Mouse (Mus musculus) heart, embryonic 16.5 days (tissue): ENCODE measurements at regions not wholly inside any gene's neighbourhood (a gene's known extent, or its start where the extent isn't known, plus 50 kb on each side); places are given as distances from the start of the nearest gene placed in this dataset.
A peak's percentile ranks its signal among the peaks of the same experiment; 100 is the strongest.

Experiments used
- ATAC-seq: fragments of 200-750 bp; cut with Nextera tagmentation; replicated peaks from 2 replicates; pipeline ENCODE4 v1.8.0; 2017; ENCODE audit warnings: moderate number of reproducible peaks; ENCODE audit not compliant: insufficient read depth, low FRiP score; ENCODE audit errors: extremely low read depth
- H3K27ac ChIP-seq: fragments of 300-500 bp; sonication (generic); 2 replicates; pipeline ENCODE4 v1.5.1; 2014; ENCODE audit warnings: mild to moderate bottlenecking, low read length, control low read depth, moderate library complexity
- H3K27me3 ChIP-seq: fragments of 300-500 bp; sonication (generic); 2 replicates; pipeline ENCODE4 v1.6.1; 2014; ENCODE audit warnings: low read length, mixed read lengths; ENCODE audit not compliant: control insufficient read depth, insufficient read depth
- H3K36me3 ChIP-seq: fragments of 300-500 bp; sonication (generic); 2 replicates; pipeline ENCODE4 v1.6.1; 2014; ENCODE audit not compliant: control insufficient read depth, insufficient read depth
- H3K4me1 ChIP-seq: fragments of 300-500 bp; sonication (generic); 2 replicates; pipeline ENCODE4 v1.6.1; 2014; ENCODE audit warnings: low read length, mixed read lengths; ENCODE audit not compliant: control insufficient read depth, insufficient read depth
- H3K4me2 ChIP-seq: fragments of 300-500 bp; sonication (generic); 2 replicates; pipeline ENCODE4 v1.6.1; 2014; ENCODE audit warnings: low read depth, mild to moderate bottlenecking, control low read depth, low read length
- H3K4me3 ChIP-seq: fragments of 300-500 bp; sonication (generic); 2 replicates; pipeline ENCODE4 v1.5.1; 2014; ENCODE audit warnings: mild to moderate bottlenecking, control low read depth, low read length
- H3K9ac ChIP-seq: fragments of 300-500 bp; sonication (generic); 2 replicates; pipeline ENCODE4 v1.6.1; 2014; ENCODE audit warnings: low read length, control low read depth
- H3K9me3 ChIP-seq: fragments of 300-500 bp; sonication (generic); replicated peaks from 2 replicates; pipeline ENCODE4 v1.6.1; 2016; ENCODE audit warnings: low read length; ENCODE audit not compliant: control insufficient read depth
- WGBS: fragments of 180-500 bp; shearing (Covaris S2); extraction: QIAGEN DNeasy Blood & Tissue Kit; methylation state at CpG from one replicate; pipeline ENCODE4 v1.1.7; 2014; 5-methylcytosine and 5-hydroxymethylcytosine counted together

DNA sequence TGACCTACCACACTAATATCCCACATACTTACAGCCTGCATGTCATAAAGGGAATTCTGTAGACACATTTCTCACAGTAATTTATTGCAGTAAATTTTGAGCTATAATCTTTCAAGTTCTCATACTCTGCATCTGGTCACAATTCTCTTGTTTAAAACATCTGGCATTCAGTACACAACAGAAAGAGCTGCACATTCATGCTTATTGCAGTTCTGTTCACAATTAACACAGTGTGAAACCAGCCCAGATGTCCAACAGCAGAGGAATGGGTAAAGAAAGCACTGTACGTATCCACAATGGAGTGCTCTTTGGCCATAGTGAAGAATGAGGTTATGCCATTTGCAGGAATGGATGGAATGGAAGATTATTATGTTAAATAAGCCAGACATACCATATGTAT, 72.5 kb upstream of the S1pr1 start:
- H3K4me3 ChIP-seq: no peak overlapping the region
- H3K27ac ChIP-seq: no peak overlapping the region
- H3K9ac ChIP-seq: no peak overlapping the region
- WGBS: 77% methylated on average over 1 of the region's 1 CpGs
- H3K4me1 ChIP-seq: no peaks in the 10 kb centered on the region
- ATAC-seq: no peak
- no peaks in the 10 kb centered on the region for H3K27me3 ChIP-seq
- no peak overlapping the region for H3K4me2 ChIP-seq
- H3K36me3 ChIP-seq: no peaks in the 10 kb centered on the region
- no peaks in the 10 kb centered on the region for H3K9me3 ChIP-seq

GRCm38 (mm10) chr3:115788525-115788924, 73.7 kb upstream of the S1pr1 start:
- Histone ChIP-seq H3K4me2 (no peak overlapping the region), H3K27ac (no peak overlapping the region), H3K4me1 (peaks cover 7% of the 10 kb centered on the region), H3K9me3 (no peaks in the 10 kb centered on the region), H3K36me3 (no peaks in the 10 kb centered on the region), H3K9ac (no peak overlapping the region), H3K27me3 (no peaks in the 10 kb centered on the region), H3K4me3 (no peak overlapping the region)
- no peak for ATAC-seq
- WGBS: 56% methylated on average over 3 of the region's 3 CpGs

GRCm38 (mm10) chr3:115789063-115789462, 74.2 kb upstream of the S1pr1 start:
- Histone ChIP-seq H3K27ac (no peak overlapping the region), H3K36me3 (no peaks in the 10 kb centered on the region), H3K4me1 (peaks cover 10% of the 10 kb centered on the region), H3K27me3 (no peaks in the 10 kb centered on the region), H3K4me2 (no peak overlapping the region), H3K4me3 (no peak overlapping the region), H3K9ac (no peak overlapping the region), H3K9me3 (no peaks in the 10 kb centered on the region)
- 60% methylated on average over 6 of the region's 6 CpGs for WGBS
- no peak for ATAC-seq

DNA sequence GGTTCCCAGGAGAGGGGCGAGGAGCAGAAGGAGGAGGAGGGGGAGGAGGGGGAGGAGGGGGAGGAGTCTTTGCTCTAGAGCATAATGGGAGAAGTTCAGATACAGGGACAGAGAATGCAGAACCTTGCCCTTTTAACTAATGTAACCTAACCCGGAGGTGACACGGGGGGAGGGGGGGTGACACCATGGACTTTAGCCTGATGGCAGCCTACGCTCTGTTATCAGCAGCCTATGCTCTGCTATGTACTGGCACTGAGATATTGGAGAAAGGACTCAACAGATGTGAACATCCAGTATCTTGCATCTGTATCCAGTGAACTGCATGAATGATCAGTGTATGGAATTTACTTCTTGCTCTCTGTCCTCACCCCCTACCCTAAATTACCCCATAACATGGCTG, 77.7 kb upstream of the S1pr1 start:
- Histone ChIP-seq H3K27ac (no peak overlapping the region), H3K4me3 (no peak overlapping the region), H3K4me2 (no peak overlapping the region), H3K9me3 (no peaks in the 10 kb centered on the region), H3K36me3 (no peaks in the 10 kb centered on the region), H3K27me3 (no peaks in the 10 kb centered on the region), H3K4me1 (peaks cover 10% of the 10 kb centered on the region), H3K9ac (no peak overlapping the region)
- no peak for ATAC-seq
- 22% methylated on average over 4 of the region's 4 CpGs for WGBS

- Histone ChIP-seq H3K36me3 (no peaks in the 10 kb centered on the region), H3K4me3 (peak overlapping the region; percentile 40), H3K27ac (peak overlapping the region; percentile 77), H3K27me3 (no peaks in the 10 kb centered on the region), H3K9me3 (no peaks in the 10 kb centered on the region), H3K4me1 (peaks cover 10% of the 10 kb centered on the region), H3K4me2 (peak overlapping the region; percentile 60), H3K9ac (peak overlapping the region; percentile 56)
- 8% methylated on average over 12 of the region's 12 CpGs for WGBS
- ATAC-seq: peak; percentile 90
Observed at GRCm38 (mm10) chr3:115793344-115794059, 78.6 kb upstream of the S1pr1 start.

GRCm38 (mm10) chr3:115799326-115799725, 84.5 kb upstream of the S1pr1 start:
- Histone ChIP-seq H3K27ac (no peak overlapping the region), H3K4me3 (no peak overlapping the region), H3K4me2 (no peak overlapping the region), H3K9ac (no peak overlapping the region), H3K36me3 (no peaks in the 10 kb centered on the region), H3K4me1 (no peaks in the 10 kb centered on the region; the same call in 1 of the 2 replicates), H3K27me3 (no peaks in the 10 kb centered on the region), H3K9me3 (no peaks in the 10 kb centered on the region)
- ATAC-seq: no peak
- WGBS: 72% methylated on average over 10 of the region's 10 CpGs

DNA sequence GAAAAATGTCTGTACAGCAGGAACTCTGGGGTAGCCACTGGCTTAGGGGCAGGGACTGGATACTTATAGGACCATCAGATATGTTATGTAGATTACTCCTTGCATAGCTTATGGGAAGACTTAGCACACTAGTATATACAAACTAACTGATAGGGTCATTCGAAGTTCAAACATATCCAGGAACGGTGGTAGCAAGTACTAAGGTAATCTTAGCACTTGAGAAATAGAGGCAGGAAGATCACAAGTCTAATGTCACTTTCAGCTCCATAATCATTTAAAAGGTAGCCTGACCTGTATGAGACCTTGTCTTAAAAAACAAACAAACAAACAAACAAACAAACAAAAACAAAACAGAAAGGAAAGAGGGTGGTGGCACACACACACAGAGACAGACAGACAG, 85.1 kb upstream of the S1pr1 start:
- WGBS: 53% methylated on average over 2 of the region's 2 CpGs
- H3K9me3 ChIP-seq: no peaks in the 10 kb centered on the region

DNA sequence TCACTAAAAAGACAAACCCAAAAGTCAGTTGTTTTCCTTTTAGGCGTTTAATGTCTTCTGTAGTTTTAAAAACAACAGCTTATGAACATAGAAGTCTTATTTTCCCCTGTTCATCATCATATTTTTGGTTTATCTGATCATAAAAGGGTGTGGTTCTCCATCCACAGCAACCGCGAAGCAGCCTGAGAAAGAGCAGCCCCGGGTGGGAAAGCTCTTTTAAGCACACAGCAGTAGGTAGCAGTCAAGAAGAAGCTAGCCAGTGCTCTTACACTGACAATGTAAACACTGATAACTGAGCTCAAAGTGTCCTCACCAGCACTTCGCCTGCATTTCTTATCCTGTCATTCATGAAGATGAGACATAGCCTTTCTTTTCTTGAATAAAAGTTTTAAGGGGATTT, 86.0 kb upstream of the S1pr1 start:
- Histone ChIP-seq H3K4me1 (no peaks in the 10 kb centered on the region; the same call in 1 of the 2 replicates), H3K9me3 (no peaks in the 10 kb centered on the region), H3K27ac (no peak overlapping the region), H3K4me2 (no peak overlapping the region), H3K27me3 (no peaks in the 10 kb centered on the region), H3K36me3 (no peaks in the 10 kb centered on the region), H3K4me3 (no peak overlapping the region), H3K9ac (no peak overlapping the region)
- ATAC-seq: no peak; the same call in 1 of the 2 replicates
- WGBS: 25% methylated on average over 5 of the region's 5 CpGs

More for the DNA sequence above, 85.1 kb upstream of the S1pr1 start:
- Histone ChIP-seq H3K27me3 (no peaks in the 10 kb centered on the region), H3K27ac (no peak overlapping the region), H3K36me3 (no peaks in the 10 kb centered on the region), H3K4me1 (no peaks in the 10 kb centered on the region; the same call in 1 of the 2 replicates), H3K4me2 (no peak overlapping the region), H3K9ac (no peak overlapping the region), H3K4me3 (no peak overlapping the region)
- ATAC-seq: no peak

- Histone ChIP-seq H3K27me3 (no peaks in the 10 kb centered on the region), H3K4me3 (no peak overlapping the region), H3K9me3 (no peaks in the 10 kb centered on the region), H3K4me2 (no peak overlapping the region), H3K27ac (no peak overlapping the region), H3K4me1 (no peaks in the 10 kb centered on the region; the same call in 1 of the 2 replicates), H3K9ac (no peak overlapping the region), H3K36me3 (no peaks in the 10 kb centered on the region)
- 65% methylated on average over 5 of the region's 5 CpGs for WGBS
- 0 out of 2 replicates have a peak, but pooled peaks have one; percentile 32 for ATAC-seq
Observed at GRCm38 (mm10) chr3:115801581-115802200, 85.9 kb upstream of the Dph5 start.
